Mouse (Mus musculus) urinary bladder, adult 18-20 months (tissue): ENCODE results near the gene Tmco3.
A peak's percentile ranks its signal among the peaks of the same experiment; 100 is the strongest.
"Not testable (repeated sequence)": the region's sequence is repeated elsewhere in the genome, so short reads cannot be mapped to it uniquely, and the experiment has no call there.

Source experiments
- DNase-seq, 2 experiments: peaks; one replicate each; pipeline ENCODE4 v3.0.0; 2022; ENCODE audit warnings: low spot score in 2 of 2, mixed read lengths in 2 of 2

The Tmco3 gene

GRCm38 (mm10) chr8:13306309-13306909, 18.4 kb downstream of the Tmco3 start:
- no peak for DNase-seq

- DNase-seq: no peak
These were observed 18.9 kb downstream of the Tmco3 start for GRCm38 (mm10) chr8:13306916-13307315.

- no peak for DNase-seq
These were observed 26.9 kb downstream of the Tmco3 start for GRCm38 (mm10) chr8:13314922-13315321.

- DNase-seq: no peak
These were observed 28.7 kb downstream of the Tmco3 start for GRCm38 (mm10) chr8:13316671-13317070.

- peak in 1 of 2 experiments; percentile 18 for DNase-seq
These were observed 38.6 kb downstream of the Tmco3 start for GRCm38 (mm10) chr8:13326598-13326997.

- DNase-seq: no peak
These were observed 46.7 kb downstream of the Tmco3 start for GRCm38 (mm10) chr8:13334671-13335070.

GRCm38 (mm10) chr8:13337245-13337644, 49.3 kb downstream of the Tmco3 start:
- DNase-seq: not testable (repeated sequence)

GRCm38 (mm10) chr8:13337678-13338077, 49.7 kb downstream of the Tmco3 start:
- no peak for DNase-seq

GRCm38 (mm10) chr8:13338255-13338860, 50.4 kb downstream of the Tmco3 start, which contains the start of gene Tfdp1:
Gene Tfdp1, plus strand, starts transcription at chr8:13338751.
- DNase-seq: peak; percentile 60 to 68

- DNase-seq: peak in 1 of 2 experiments; percentile 11
These were observed 51.1 kb downstream of the Tmco3 start for GRCm38 (mm10) chr8:13338901-13339645.

- no peak for DNase-seq
These were observed 51.6 kb downstream of the Tmco3 start for GRCm38 (mm10) chr8:13339646-13339990.

GRCm38 (mm10) chr8:13340650-13341049, 52.7 kb downstream of the Tmco3 start:
- no peak for DNase-seq

- DNase-seq: no peak
These were observed 54.4 kb downstream of the Tmco3 start for GRCm38 (mm10) chr8:13342340-13342739.

- DNase-seq: no peak
These were observed 55.1 kb downstream of the Tmco3 start for GRCm38 (mm10) chr8:13343134-13343533.

GRCm38 (mm10) chr8:13350052-13350451, 62.1 kb downstream of the Tmco3 start:
- no peak for DNase-seq

- DNase-seq: no peak
These were observed 63.6 kb downstream of the Tmco3 start for GRCm38 (mm10) chr8:13351593-13351992.

GRCm38 (mm10) chr8:13352601-13353000, 64.6 kb downstream of the Tmco3 start:
- no peak for DNase-seq

GRCm38 (mm10) chr8:13353155-13353833, 65.3 kb downstream of the Tmco3 start:
- no peak for DNase-seq

GRCm38 (mm10) chr8:13353883-13354282, 65.9 kb downstream of the Tmco3 start:
- no peak for DNase-seq

GRCm38 (mm10) chr8:13356221-13356620, 68.2 kb downstream of the Tmco3 start:
- DNase-seq: no peak

GRCm38 (mm10) chr8:13356681-13357080, 68.7 kb downstream of the Tmco3 start:
- DNase-seq: peak; percentile 37 to 48

GRCm38 (mm10) chr8:13360213-13360612, 72.2 kb downstream of the Tmco3 start:
- DNase-seq: no peak
